Mouse (Mus musculus) ovary, postnatal 10 days (tissue): ENCODE measurements around the gene Capn3.
A peak's percentile ranks its signal among the peaks of the same experiment; 100 is the strongest.

Experiments used
- DNase-seq: peaks from one replicate; pipeline ENCODE4 v3.0.0; 2022; ENCODE audit warnings: low spot score

Gene Capn3

GRCm38 (mm10) chr2:120482506-120483389, 26.9 kb downstream of the Capn3 start:
- DNase-seq, result no peak

GRCm38 (mm10) chr2:120484241-120484640, 28.4 kb downstream of the Capn3 start:
- DNase-seq, result no peak

DNA sequence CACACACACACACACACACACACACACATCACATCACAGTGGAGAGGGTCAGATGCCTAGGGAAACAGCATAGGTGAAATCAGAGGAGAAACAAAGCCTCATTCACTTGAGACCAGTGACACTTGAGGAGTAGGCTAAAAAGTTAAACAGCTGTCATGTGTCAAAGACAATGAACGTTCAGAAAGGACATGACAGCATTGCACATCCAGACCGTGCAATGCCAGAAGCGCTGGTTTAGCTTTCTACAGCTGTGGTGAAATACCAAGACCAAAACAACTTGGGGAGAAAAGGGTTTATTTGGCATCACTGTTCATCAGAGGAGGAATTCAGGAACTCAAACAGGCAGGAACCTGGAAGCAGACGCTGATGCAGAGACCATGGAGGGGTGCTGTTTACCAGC, 37.4 kb downstream of the Capn3 start:
- DNase-seq, result no peak

- no peak for DNase-seq
Measured at GRCm38 (mm10) chr2:120496511-120496910, 40.7 kb downstream of the Capn3 start.

DNA sequence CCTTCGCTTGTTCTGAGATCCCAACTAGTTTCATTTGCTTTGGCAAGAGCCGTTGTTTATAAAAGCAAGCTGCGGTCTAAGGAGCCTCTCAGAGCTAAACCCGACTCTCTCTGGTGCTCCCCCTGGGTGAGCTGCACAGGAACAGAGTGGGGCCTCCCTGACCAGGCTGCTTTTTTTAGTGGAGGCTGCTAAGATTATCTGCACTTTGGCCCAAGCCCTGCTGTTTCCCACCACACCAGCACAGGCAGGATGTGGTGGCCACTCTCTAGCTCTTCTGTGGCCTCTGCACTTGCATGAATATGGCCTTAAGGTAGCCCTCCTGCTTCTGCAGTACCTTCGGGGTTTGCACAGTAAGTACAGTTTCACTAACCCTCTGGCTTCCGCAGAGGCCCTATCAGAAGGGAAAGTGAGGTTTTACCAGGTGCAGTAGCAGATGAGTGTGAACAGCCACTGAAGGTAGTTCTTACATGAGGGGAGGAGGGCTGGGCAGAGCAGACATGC, 44.2 kb downstream of the Capn3 start:
- DNase-seq, result no peak

DNA sequence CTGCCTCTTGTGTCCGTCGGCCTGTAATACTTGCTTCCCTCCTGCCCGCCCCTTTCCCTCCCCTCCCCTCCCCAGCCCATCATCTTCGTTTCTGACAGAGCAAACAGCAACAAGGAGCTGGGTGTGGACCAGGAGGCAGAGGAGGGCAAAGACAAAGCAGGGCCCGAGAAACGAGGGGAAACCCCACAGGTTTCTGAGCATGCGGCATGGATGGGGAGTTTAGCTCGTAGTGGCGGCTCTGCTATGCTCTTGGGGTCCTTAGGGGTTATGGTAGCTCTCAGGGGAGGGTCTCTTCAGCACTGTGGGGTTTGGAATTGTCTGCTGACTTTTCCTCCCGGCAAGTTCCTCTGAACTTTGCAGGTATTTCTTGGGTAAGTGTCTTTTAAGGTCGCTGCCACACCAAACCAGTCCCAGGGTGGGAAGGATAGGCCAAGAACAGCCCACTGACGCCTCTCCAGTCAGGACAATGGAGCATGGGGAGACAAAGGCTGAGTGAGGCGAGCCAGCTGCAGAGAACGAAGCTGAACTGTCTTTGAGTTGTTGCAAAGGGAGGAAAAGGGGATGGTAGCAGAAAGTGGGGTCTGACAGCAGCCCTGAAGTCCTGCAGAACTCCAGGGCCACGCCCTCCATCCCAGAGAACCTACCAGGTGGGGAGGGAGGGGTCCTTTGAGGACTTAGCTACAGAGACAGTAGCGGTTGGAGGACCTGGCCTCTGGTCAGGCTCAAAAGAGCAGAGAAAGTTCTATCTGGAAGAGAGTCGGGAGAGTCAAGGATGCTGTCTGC, 45.5 kb downstream of the Capn3 start:
- DNase-seq, result no peak

GRCm38 (mm10) chr2:120501931-120502604, 46.2 kb downstream of the Capn3 start:
- no peak for DNase-seq

- no peak for DNase-seq
Measured at GRCm38 (mm10) chr2:120502605-120502990, 46.8 kb downstream of the Capn3 start.

- DNase-seq, result no peak
Measured at GRCm38 (mm10) chr2:120503094-120503493, 47.3 kb downstream of the Capn3 start.

- no peak for DNase-seq
Measured at GRCm38 (mm10) chr2:120503992-120504391, 48.2 kb downstream of the Capn3 start.

DNA sequence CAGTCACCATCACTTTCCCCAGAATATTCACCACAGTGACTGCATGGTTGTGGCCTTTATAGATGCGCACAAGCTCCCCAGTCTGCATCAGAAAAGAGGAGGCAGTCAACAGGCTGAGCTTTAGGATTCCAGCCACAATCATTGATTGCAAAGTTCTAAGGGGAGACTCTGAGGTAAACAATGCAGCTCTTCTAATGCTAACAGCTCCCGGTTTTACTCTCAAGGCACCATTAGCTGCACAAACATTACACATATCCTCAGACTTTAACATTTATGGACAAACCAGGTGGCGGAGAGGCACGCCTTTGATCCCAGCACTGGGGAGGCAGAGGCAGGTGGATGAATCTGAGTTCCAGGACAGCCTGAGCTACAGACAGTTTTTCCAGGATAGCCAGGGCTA, 58.4 kb downstream of the Capn3 start:
- DNase-seq, result no peak

- DNase-seq, result no peak
Measured at GRCm38 (mm10) chr2:120518547-120519210, 62.9 kb downstream of the Capn3 start.

- DNase-seq, result no peak
Measured at GRCm38 (mm10) chr2:120526771-120527170, 71.0 kb downstream of the Capn3 start.

- no peak for DNase-seq
Measured at GRCm38 (mm10) chr2:120529531-120529930, 73.7 kb downstream of the Capn3 start.

- no peak for DNase-seq
Measured at GRCm38 (mm10) chr2:120531223-120531622, 75.4 kb downstream of the Capn3 start.

- DNase-seq, result no peak
Measured at GRCm38 (mm10) chr2:120539333-120539732, 83.5 kb downstream of the Capn3 start.

GRCm38 (mm10) chr2:120539778-120540208, 84.0 kb downstream of the Capn3 start:
- peak; percentile 9 for DNase-seq

DNA sequence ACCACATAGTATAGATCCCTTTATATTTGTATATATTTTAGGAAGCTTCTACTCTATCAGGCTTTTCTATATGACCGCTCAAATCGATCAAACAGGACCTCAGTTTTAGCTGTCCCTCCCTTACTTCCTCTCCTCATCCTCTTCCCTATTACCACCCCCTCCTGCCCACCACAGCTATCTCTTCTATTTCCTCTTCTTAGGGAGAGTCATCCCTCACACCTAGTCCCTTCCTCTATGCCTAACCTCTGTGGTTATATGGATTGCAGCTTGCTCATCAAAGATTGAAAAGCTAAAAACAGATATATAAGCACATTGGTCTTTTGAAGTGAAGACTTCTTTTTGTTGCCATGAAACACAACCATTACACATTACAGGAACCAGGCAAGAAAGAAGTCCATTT, 88.9 kb downstream of the Capn3 start:
- DNase-seq, result no peak
